Mouse (Mus musculus): ENCODE data around the gene Ush2a. TPM values are rescaled to one million over a fixed set of nuclear protein-coding genes. Genes with fewer than 3 reads are reported as not detected.

Ush2a gene
- polyA plus RNA-seq, 1 experiment, result under 0.01 TPM

DNA sequence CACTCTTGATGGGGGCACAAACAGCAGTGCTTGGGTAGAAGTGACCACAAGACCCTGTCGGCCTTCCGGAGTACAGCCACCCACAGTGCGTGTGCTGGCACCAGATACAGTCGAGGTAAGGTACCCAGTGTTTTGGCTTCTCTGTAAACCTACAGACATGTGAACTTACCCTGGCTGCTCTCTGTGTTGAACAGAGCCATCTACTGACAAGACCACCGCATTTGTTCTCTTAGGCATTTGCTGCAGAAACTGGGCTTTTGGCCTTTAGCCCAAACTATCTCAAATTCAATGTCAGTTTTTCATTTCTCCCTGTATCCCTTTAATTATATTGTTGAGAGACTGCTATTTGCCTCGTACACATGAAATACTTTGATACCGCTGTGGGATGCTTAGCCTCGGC, 466.8 kb downstream of the Ush2a start:
- 85% methylated on average over 8 of the region's 8 CpGs for WGBS
- no peak for DNase-seq (ENCODE audit: low read depth, low spot score)

- 50% methylated on average over 7 of the region's 7 CpGs for WGBS
- DNase-seq (ENCODE audit: low read depth, low spot score), result no peak
Observed at GRCm38 (mm10) chr1:188729179-188729578, 467.4 kb downstream of the Ush2a start.

- 49% methylated on average over 7 of the region's 7 CpGs for WGBS
- no peak for DNase-seq (ENCODE audit: low read depth, low spot score)
Observed at GRCm38 (mm10) chr1:188734741-188735266, 473.0 kb downstream of the Ush2a start.

GRCm38 (mm10) chr1:188742971-188743370, 481.1 kb downstream of the Ush2a start:
- DNase-seq (ENCODE audit: low read depth, low spot score), result no peak
- WGBS, result 30% methylated on average over 7 of the region's 7 CpGs

DNA sequence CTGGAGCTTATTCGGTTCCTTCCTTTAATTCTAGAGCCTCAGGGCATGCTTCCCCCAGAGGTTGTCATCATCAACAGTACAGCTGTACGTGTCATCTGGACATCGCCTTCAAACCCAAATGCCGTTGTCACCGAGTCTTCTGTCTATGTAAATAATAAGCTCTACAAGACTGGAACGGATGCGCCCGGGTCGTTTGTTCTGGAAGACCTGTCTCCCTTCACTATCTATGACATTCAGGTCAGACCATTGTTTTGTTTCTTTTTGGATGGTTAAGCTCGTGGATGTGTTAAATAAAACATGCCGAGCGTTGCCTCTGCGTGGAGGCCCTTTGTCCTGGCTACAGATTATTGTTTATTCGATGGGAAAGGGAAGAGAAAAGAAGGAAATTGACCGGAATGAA, 493.2 kb downstream of the Ush2a start:
- WGBS, result 74% methylated on average over 15 of the region's 15 CpGs

GRCm38 (mm10) chr1:188760515-188760914, 498.7 kb downstream of the Ush2a start:
- DNase-seq (ENCODE audit: low read depth, low spot score), result no peak
- 67% methylated on average over 3 of the region's 3 CpGs for WGBS

More for the DNA sequence above, 493.2 kb downstream of the Ush2a start:
- no peak for DNase-seq (ENCODE audit: low read depth, low spot score)

- WGBS, result 78% methylated on average over 6 of the region's 6 CpGs
- DNase-seq (ENCODE audit: low read depth, low spot score), result no peak
Observed at GRCm38 (mm10) chr1:188762463-188762862, 500.6 kb downstream of the Ush2a start.

- no peak for DNase-seq (ENCODE audit: low read depth, low spot score)
- 75% methylated on average over 3 of the region's 3 CpGs for WGBS
Observed at GRCm38 (mm10) chr1:188763761-188764160, 501.9 kb downstream of the Ush2a start.

GRCm38 (mm10) chr1:188770828-188771227, 509.0 kb downstream of the Ush2a start:
- DNase-seq (ENCODE audit: low read depth, low spot score), result no peak
- WGBS, result 74% methylated on average over 1 of the region's 1 CpGs

DNA sequence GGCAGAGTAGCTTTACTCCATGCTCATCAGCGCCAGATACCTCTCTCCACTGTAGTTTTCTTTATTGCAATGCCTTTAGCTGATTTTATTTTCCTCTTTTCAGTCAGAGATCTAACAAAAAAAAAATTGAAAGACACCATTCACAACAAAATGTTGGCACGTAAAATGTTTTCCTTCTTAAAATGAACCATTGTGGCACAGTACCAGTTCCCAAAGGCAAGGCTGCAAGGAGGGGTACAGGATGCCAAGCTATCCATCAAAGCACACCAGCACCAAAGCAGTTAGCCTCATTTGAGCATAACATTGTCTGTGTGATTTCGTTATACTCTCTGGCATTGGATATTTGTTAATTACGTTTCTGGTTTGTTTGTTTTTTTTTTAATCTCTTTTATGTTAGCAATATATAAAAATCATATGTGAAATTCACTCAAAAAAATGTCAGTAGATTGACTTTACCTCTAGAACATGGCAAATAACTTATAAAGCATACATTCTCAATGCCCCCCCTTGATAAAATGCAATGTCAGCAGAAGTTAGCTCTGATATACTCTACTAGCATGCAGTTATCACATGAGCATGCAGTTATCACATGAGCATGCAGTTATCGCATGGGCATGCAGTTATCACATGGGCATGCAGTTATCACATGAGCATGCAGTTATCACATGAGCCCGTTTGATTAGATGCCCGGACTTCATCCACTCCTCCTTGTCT, 510.9 kb downstream of the Ush2a start:
- WGBS, result 88% methylated on average over 7 of the region's 7 CpGs
- no peak for DNase-seq (ENCODE audit: low read depth, low spot score)

GRCm38 (mm10) chr1:188773631-188774030, 511.8 kb downstream of the Ush2a start:
- 83% methylated on average over 7 of the region's 7 CpGs for WGBS
- no peak for DNase-seq (ENCODE audit: low read depth, low spot score)

- WGBS, result 66% methylated on average over 8 of the region's 8 CpGs
Observed at GRCm38 (mm10) chr1:188777556-188778161, 515.8 kb downstream of the Ush2a start.

GRCm38 (mm10) chr1:188785056-188785455, 523.2 kb downstream of the Ush2a start:
- DNase-seq (ENCODE audit: low read depth, low spot score), result no peak
- 51% methylated on average over 10 of the region's 10 CpGs for whole genome bisulfite sequencing

More at GRCm38 (mm10) chr1:188777556-188778161, 515.8 kb downstream of the Ush2a start:
- no peak for DNase-seq (ENCODE audit: low read depth, low spot score)

DNA sequence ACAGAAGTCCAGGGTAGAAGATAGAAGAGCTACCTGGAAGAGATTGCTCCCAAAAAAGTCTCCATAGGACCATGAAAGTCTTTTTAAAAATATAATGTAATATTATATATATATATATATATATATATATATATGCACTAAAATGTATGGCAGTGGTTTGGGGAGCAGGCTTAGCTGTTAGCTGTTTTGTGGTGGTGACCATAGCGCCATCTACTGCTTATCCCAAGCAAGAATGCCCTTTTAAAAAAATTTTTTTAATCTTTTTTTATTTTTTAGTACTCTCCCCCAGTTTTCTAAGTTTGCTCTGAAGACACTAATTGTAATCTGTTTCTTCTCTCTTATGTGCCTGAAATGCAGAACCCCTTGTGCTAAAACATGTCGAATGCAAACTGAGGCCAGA, 543.2 kb downstream of the Ush2a start:
- no peak for DNase-seq (ENCODE audit: low read depth, low spot score)
- WGBS, result 45% methylated on average over 2 of the region's 2 CpGs

DNA sequence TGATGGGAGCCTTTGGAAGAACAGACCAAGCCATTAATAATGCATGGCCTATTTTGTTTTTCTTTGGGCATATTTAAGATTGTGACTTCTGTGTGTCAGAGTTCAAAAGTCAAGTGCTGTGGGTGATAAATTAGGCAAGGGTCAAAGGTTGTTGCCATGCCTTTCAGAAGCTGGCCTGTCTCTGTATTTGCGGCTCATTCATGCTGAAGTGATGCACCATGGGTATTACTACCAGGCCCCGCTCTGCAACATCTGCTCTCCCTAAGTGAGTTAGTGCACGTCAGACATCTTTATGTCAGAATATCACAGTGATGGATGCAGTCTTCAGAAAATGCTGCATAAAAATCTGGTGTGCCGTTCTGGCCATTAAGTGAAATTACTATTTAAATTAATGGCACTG, 544.0 kb downstream of the Ush2a start:
- WGBS, result 57% methylated on average over 4 of the region's 4 CpGs
- no peak for DNase-seq (ENCODE audit: low read depth, low spot score)

- DNase-seq (ENCODE audit: low read depth, low spot score), result no peak
- 78% methylated on average over 9 of the region's 9 CpGs for WGBS
Observed at GRCm38 (mm10) chr1:188810631-188811030, 548.8 kb downstream of the Ush2a start.

DNA sequence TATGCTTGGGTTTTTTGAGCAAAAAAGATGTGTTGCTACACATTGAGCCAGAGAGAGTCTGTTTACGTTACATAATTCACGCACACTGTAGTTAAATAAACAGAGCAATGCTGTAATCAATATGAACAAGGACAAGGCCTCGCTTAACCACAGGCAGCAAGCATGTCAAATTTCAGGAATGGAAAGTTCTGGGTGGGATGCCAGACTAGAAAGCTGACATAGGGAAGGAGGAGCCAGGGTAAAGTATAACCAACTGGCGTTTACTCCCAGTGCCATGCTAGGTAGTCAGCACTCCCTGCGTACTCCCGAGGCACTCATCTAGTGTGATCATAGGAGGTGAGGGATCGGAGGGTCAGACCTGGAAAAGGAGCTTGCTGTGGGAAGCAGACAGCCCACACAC, 553.2 kb downstream of the Ush2a start:
- DNase-seq (ENCODE audit: low read depth, low spot score), result no peak
- WGBS, result 62% methylated on average over 7 of the region's 7 CpGs

- no peak for DNase-seq (ENCODE audit: low read depth, low spot score)
- WGBS, result 75% methylated on average over 2 of the region's 2 CpGs
Observed at GRCm38 (mm10) chr1:188824195-188824594, 562.4 kb downstream of the Ush2a start.

DNA sequence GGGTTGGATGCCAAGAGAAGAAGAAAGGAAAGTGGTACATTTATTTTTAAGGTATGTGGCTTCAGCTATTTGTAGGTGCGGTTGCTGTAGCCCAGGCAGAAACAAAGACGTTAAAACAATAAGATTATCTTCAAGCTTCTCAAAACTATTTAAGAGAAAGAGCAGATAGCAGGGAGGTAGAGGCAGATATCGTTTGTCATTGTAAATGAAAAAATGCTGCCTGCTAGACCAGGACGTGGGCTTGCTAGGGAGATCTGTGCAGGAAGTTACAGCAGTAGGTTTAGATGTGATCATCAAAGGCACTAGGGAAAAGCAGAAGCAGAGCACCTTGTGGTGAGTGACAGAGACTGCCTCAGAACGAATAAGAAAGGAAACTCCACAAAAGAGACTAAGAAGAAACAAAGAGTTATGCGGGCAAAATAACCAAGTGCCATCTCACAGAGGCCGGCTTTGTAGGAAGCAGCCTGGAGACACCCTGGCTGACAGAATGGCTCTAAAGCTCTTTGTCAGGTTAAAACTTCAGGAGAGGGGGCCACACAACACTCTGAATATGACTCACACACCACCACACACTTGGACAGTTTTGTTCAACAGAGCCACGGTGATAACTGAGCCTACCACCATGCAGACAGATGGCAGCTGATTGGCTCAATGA, 563.2 kb downstream of the Ush2a start:
- DNase-seq (ENCODE audit: low read depth, low spot score), result no peak
- 76% methylated on average over 8 of the region's 8 CpGs for WGBS

DNA sequence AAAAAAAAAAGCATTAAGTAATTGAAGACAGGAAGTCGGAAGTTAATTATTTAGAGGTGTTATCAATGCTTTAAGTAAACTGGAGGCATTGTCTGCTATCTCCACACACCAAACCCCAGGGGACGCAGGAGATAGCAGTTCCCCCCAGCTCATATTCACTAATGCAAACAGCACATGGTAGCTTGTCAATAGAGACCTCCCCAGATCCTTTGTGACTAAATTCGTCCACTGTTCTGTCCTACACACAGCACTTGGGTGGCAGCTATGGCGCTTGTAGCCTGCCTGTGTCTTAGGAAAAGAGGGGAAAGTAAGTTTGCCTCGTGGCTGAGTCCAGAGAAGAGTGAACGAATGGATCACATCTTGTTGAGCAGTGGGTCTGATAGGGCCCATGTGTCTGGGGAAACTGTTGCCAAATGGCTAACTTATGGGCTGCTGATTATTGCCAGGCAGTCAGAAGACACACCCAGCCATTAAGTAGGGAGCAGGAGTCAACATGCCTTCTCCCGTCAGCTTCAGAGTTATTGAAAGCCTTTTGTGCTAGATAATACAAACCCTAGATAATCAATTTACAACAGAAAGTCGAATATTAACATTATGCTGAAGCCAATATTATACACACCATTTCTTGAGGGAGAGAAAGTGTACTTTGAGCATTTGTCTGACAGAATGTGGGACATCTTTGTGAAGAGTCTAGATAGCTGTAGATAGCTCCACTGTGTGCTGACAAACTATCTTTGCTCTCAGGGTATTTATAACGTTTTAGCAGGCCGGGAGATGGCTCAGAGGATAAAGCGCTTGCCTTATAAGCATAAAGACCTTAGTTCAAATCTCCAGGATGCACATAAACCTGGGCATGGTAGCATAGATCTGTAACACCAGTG, 568.9 kb downstream of the Ush2a start:
- WGBS, result 43% methylated on average over 11 of the region's 11 CpGs
- DNase-seq (ENCODE audit: low read depth, low spot score), result no peak

Measured in large intestine, adult 2 months (tissue).